Mouse (Mus musculus): ENCODE data around the gene Gprc5a. TPM values are rescaled to one million over a fixed set of nuclear protein-coding genes. Genes with fewer than 3 reads are reported as not detected.

Gene Gprc5a
- polyA plus RNA-seq, 1 experiment from 2014 or later = 10.0 TPM

GRCm38 (mm10) chr6:135047276-135047675 lies 18.2 kb upstream of the Gprc5a start:
- Histone ChIP-seq H3K4me3 (no peak overlapping the region), H3K36me3 (no peaks in the 10 kb centered on the region), H3K4me1 (no peaks in the 10 kb centered on the region), H3K9ac (no peak overlapping the region), H3K9me3 (no peaks in the 10 kb centered on the region), H3K4me2 (no peak overlapping the region), H3K27me3 (no peaks in the 10 kb centered on the region), H3K27ac (no peak overlapping the region)
- 64% methylated on average over 9 of the region's 9 CpGs for WGBS
- ATAC-seq (ENCODE audit: insufficient number of reproducible peaks, low FRiP score, low TSS enrichment, low read depth) = no peak

GRCm38 (mm10) chr6:135048509-135048908 lies 16.9 kb upstream of the Gprc5a start:
- H3K9me3 ChIP-seq = no peaks in the 10 kb centered on the region
- H3K27me3 ChIP-seq = no peaks in the 10 kb centered on the region
- WGBS = 70% methylated on average over 6 of the region's 6 CpGs
- no peak overlapping the region for H3K9ac ChIP-seq
- H3K4me1 ChIP-seq = no peaks in the 10 kb centered on the region
- H3K4me2 ChIP-seq = no peak overlapping the region
- no peak overlapping the region for H3K4me3 ChIP-seq
- H3K36me3 ChIP-seq = no peaks in the 10 kb centered on the region
- ATAC-seq (ENCODE audit: insufficient number of reproducible peaks, low FRiP score, low TSS enrichment, low read depth) = no peak
- no peak overlapping the region for H3K27ac ChIP-seq

- H3K4me3 ChIP-seq = no peak overlapping the region
- WGBS = 65% methylated on average over 16 of the region's 16 CpGs
- H3K27me3 ChIP-seq = no peaks in the 10 kb centered on the region
- H3K4me2 ChIP-seq = no peak overlapping the region
- H3K9me3 ChIP-seq = no peaks in the 10 kb centered on the region
- H3K36me3 ChIP-seq = no peaks in the 10 kb centered on the region
- no peak overlapping the region for H3K9ac ChIP-seq
- H3K27ac ChIP-seq = no peak overlapping the region
- no peaks in the 10 kb centered on the region for H3K4me1 ChIP-seq
- no peak for ATAC-seq (ENCODE audit: insufficient number of reproducible peaks, low FRiP score, low TSS enrichment, low read depth)
Observed at GRCm38 (mm10) chr6:135048956-135049355, 16.5 kb upstream of the Gprc5a start.

GRCm38 (mm10) chr6:135053789-135054188 lies 11.7 kb upstream of the Gprc5a start:
- no peak for ATAC-seq (ENCODE audit: insufficient number of reproducible peaks, low FRiP score, low TSS enrichment, low read depth)
- 87% methylated on average over 3 of the region's 3 CpGs for WGBS

GRCm38 (mm10) chr6:135055882-135056281 lies 9.6 kb upstream of the Gprc5a start:
- H3K27me3 ChIP-seq = no peaks in the 10 kb centered on the region
- H3K4me1 ChIP-seq = no peaks in the 10 kb centered on the region
- H3K4me3 ChIP-seq = no peak overlapping the region
- H3K36me3 ChIP-seq = no peaks in the 10 kb centered on the region
- WGBS = 44% methylated on average over 4 of the region's 4 CpGs
- no peak overlapping the region for H3K4me2 ChIP-seq
- no peak overlapping the region for H3K27ac ChIP-seq
- H3K9me3 ChIP-seq = no peaks in the 10 kb centered on the region
- no peak for ATAC-seq (ENCODE audit: insufficient number of reproducible peaks, low FRiP score, low TSS enrichment, low read depth)
- H3K9ac ChIP-seq = no peak overlapping the region

More at GRCm38 (mm10) chr6:135053789-135054188, 11.7 kb upstream of the Gprc5a start:
- no peaks in the 10 kb centered on the region for H3K36me3 ChIP-seq
- no peak overlapping the region for H3K27ac ChIP-seq
- no peak overlapping the region for H3K9ac ChIP-seq
- no peak overlapping the region for H3K4me2 ChIP-seq
- no peaks in the 10 kb centered on the region for H3K9me3 ChIP-seq
- H3K27me3 ChIP-seq = no peaks in the 10 kb centered on the region
- H3K4me1 ChIP-seq = no peaks in the 10 kb centered on the region
- H3K4me3 ChIP-seq = no peak overlapping the region

- Histone ChIP-seq H3K4me3 (no peak overlapping the region), H3K36me3 (no peaks in the 10 kb centered on the region), H3K9me3 (no peaks in the 10 kb centered on the region), H3K27me3 (peaks cover 4% of the 10 kb centered on the region; the same call in 1 of the 2 replicates), H3K4me1 (peaks cover 9% of the 10 kb centered on the region), H3K9ac (no peak overlapping the region), H3K27ac (no peak overlapping the region), H3K4me2 (no peak overlapping the region)
- no peak for ATAC-seq (ENCODE audit: insufficient number of reproducible peaks, low FRiP score, low TSS enrichment, low read depth)
- 80% methylated on average over 4 of the region's 4 CpGs for WGBS
Observed at GRCm38 (mm10) chr6:135060728-135061127, 4.7 kb upstream of the Gprc5a start.

GRCm38 (mm10) chr6:135064621-135065020 lies 830 bp upstream of the Gprc5a start:
- no peak overlapping the region; the same call in 1 of the 2 replicates for H3K4me2 ChIP-seq
- no peak overlapping the region for H3K27ac ChIP-seq
- no peak for ATAC-seq (ENCODE audit: insufficient number of reproducible peaks, low FRiP score, low TSS enrichment, low read depth)
- peaks cover 18% of the 10 kb centered on the region for H3K4me1 ChIP-seq
- H3K9me3 ChIP-seq = no peaks in the 10 kb centered on the region
- no peaks in the 10 kb centered on the region for H3K36me3 ChIP-seq
- peaks cover 4% of the 10 kb centered on the region; the same call in 1 of the 2 replicates for H3K27me3 ChIP-seq
- WGBS = 67% methylated on average over 12 of the region's 12 CpGs
- no peak overlapping the region for H3K9ac ChIP-seq
- H3K4me3 ChIP-seq = peak overlapping the region; percentile 46; the same call in 1 of the 2 replicates

GRCm38 (mm10) chr6:135066795-135067445 lies 1.5 kb downstream of the Gprc5a start:
- Histone ChIP-seq H3K9ac (no peak overlapping the region), H3K4me1 (peaks cover 18% of the 10 kb centered on the region), H3K27ac (no peak overlapping the region), H3K4me2 (no peak overlapping the region), H3K36me3 (no peaks in the 10 kb centered on the region), H3K27me3 (peaks cover 4% of the 10 kb centered on the region; the same call in 1 of the 2 replicates), H3K4me3 (no peak overlapping the region), H3K9me3 (no peaks in the 10 kb centered on the region)
- 34% methylated on average over 6 of the region's 6 CpGs for WGBS
- ATAC-seq (ENCODE audit: insufficient number of reproducible peaks, low FRiP score, low TSS enrichment, low read depth) = no peak

GRCm38 (mm10) chr6:135068221-135068620 lies 2.8 kb downstream of the Gprc5a start:
- Histone ChIP-seq H3K36me3 (no peaks in the 10 kb centered on the region), H3K27ac (no peak overlapping the region), H3K27me3 (peaks cover 4% of the 10 kb centered on the region; the same call in 1 of the 2 replicates), H3K4me2 (no peak overlapping the region), H3K4me1 (peaks cover 18% of the 10 kb centered on the region), H3K4me3 (no peak overlapping the region), H3K9ac (no peak overlapping the region), H3K9me3 (no peaks in the 10 kb centered on the region)
- ATAC-seq (ENCODE audit: insufficient number of reproducible peaks, low FRiP score, low TSS enrichment, low read depth) = no peak
- 61% methylated on average over 5 of the region's 5 CpGs for WGBS

GRCm38 (mm10) chr6:135069856-135070255 lies 4.4 kb downstream of the Gprc5a start:
- WGBS = 75% methylated on average over 6 of the region's 6 CpGs
- no peaks in the 10 kb centered on the region for H3K9me3 ChIP-seq
- no peak overlapping the region for H3K27ac ChIP-seq
- peaks cover 17% of the 10 kb centered on the region for H3K4me1 ChIP-seq
- H3K4me2 ChIP-seq = no peak overlapping the region
- no peaks in the 10 kb centered on the region for H3K36me3 ChIP-seq
- no peak overlapping the region for H3K4me3 ChIP-seq
- ATAC-seq (ENCODE audit: insufficient number of reproducible peaks, low FRiP score, low TSS enrichment, low read depth) = no peak
- peaks cover 4% of the 10 kb centered on the region; the same call in 1 of the 2 replicates for H3K27me3 ChIP-seq
- H3K9ac ChIP-seq = no peak overlapping the region

- no peak overlapping the region for H3K4me3 ChIP-seq
- WGBS = 82% methylated on average over 2 of the region's 2 CpGs
- no peak overlapping the region for H3K9ac ChIP-seq
- H3K27me3 ChIP-seq = peaks cover 3% of the 10 kb centered on the region; the same call in 1 of the 2 replicates
- no peaks in the 10 kb centered on the region for H3K36me3 ChIP-seq
- ATAC-seq (ENCODE audit: insufficient number of reproducible peaks, low FRiP score, low TSS enrichment, low read depth) = no peak
- H3K4me2 ChIP-seq = no peak overlapping the region
- H3K4me1 ChIP-seq = peaks cover 12% of the 10 kb centered on the region
- H3K9me3 ChIP-seq = no peaks in the 10 kb centered on the region
- H3K27ac ChIP-seq = no peak overlapping the region
Observed at GRCm38 (mm10) chr6:135070347-135070746, 4.9 kb downstream of the Gprc5a start.

- no peak overlapping the region for H3K4me2 ChIP-seq
- no peaks in the 10 kb centered on the region for H3K4me1 ChIP-seq
- no peak overlapping the region for H3K9ac ChIP-seq
- no peaks in the 10 kb centered on the region for H3K27me3 ChIP-seq
- no peaks in the 10 kb centered on the region for H3K36me3 ChIP-seq
- 70% methylated on average over 6 of the region's 6 CpGs for WGBS
- no peak overlapping the region for H3K4me3 ChIP-seq
- H3K27ac ChIP-seq = no peak overlapping the region
- H3K9me3 ChIP-seq = no peaks in the 10 kb centered on the region
- no peak for ATAC-seq (ENCODE audit: insufficient number of reproducible peaks, low FRiP score, low TSS enrichment, low read depth)
Observed at GRCm38 (mm10) chr6:135074405-135074947, 9.0 kb downstream of the Gprc5a start.

All from limb, embryonic 15.5 days (tissue).